Mouse (Mus musculus) stomach, postnatal 0 days (tissue): ENCODE measurements at regions not wholly inside any gene's neighbourhood (a gene's known extent, or its start where the extent isn't known, plus 50 kb on each side); places are given as distances from the start of the nearest gene placed in this dataset.

Experiments used
- CTCF ChIP-seq: IDR thresholded peaks from 2 replicates; pipeline ENCODE4 v1.5.1; 2016; ENCODE audit warnings: antibody characterized with exemption, low read depth, mild to moderate bottlenecking, moderate library complexity
- EP300 ChIP-seq: optimal IDR thresholded peaks from 2 replicates; pipeline ENCODE3; 2016; ENCODE audit warnings: antibody characterized with exemption

DNA sequence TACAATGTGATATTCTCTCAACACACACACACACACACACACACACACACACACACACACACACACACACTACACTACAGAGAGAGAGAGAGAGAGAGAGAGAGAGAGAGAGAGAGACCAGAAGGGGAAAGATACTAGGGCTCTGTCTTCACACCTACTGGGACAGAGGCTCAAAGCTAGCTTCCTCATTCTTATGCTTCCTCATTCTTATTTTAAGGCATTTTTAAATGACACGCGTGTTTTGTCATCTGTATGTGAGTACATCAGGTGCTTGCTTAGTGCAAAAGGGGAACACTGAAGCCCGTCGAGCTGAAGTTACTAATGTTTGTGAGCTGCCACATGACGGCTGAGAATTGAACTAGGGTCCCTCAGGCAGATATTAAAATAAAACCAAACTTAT lies 769.5 kb downstream of the Adgrl2 start:
- TF ChIP-seq CTCF (no peak), EP300 (no peak)
